Mouse (Mus musculus): Measurements from ENCODE around the gene Golgb1.

GRCm38 (mm10) chr16:36963415-36963814, 88.5 kb downstream of the Golgb1 start:
- TF ChIP-seq POLR2A (IDR thresholded peaks at IDR 0.05; ENCODE audit: low read depth, low read length) = no peak
- no peak for TF ChIP-seq CTCF (IDR thresholded peaks at IDR 0.05; ENCODE audit: extremely low read depth, insufficient read length, insufficient replicate concordance, low read depth, low read length)

All from small intestine, adult 2 months (tissue).